Mouse (Mus musculus) hindbrain, postnatal 0 days (tissue): Measurements from ENCODE around the gene 1700001C19Rik. TPM values are rescaled to one million over a fixed set of nuclear protein-coding genes. Genes with fewer than 3 reads are reported as not detected.
A peak's percentile ranks its signal among the peaks of the same experiment; 100 is the strongest.

Experiments used
- ATAC-seq: fragments of 200-750 bp; cut with Nextera tagmentation; 2 replicates; pipeline ENCODE4 v1.8.0; 2017; ENCODE audit warnings: mild to moderate bottlenecking, moderate TSS enrichment, moderate library complexity
- DNase-seq: peaks from one replicate; pipeline ENCODE4 v3.0.0-alpha.2; 2015; ENCODE audit warnings: low spot score
- H3K27ac ChIP-seq: fragments of 300-500 bp; sonication (generic); 2 replicates; pipeline ENCODE4 v1.5.1; 2014; ENCODE audit warnings: mild to moderate bottlenecking
- H3K27me3 ChIP-seq: fragments of 300-500 bp; sonication (generic); 2 replicates; pipeline ENCODE4 v1.6.1; 2014; ENCODE audit warnings: low read length, mixed read lengths; ENCODE audit not compliant: insufficient read depth
- H3K36me3 ChIP-seq: fragments of 300-500 bp; sonication (generic); 2 replicates; pipeline ENCODE4 v1.6.1; 2014; ENCODE audit warnings: low read length, mixed read lengths; ENCODE audit not compliant: insufficient read depth
- H3K4me1 ChIP-seq: fragments of 300-500 bp; sonication (generic); 2 replicates; pipeline ENCODE4 v1.6.1; 2014; ENCODE audit warnings: antibody characterized with exemption, low read length, mixed read lengths; ENCODE audit not compliant: insufficient read depth
- H3K4me2 ChIP-seq: fragments of 300-500 bp; sonication (generic); 2 replicates; pipeline ENCODE4 v1.6.1; 2014; ENCODE audit warnings: low read depth, mild to moderate bottlenecking, low read length, moderate library complexity, mixed read lengths
- H3K4me3 ChIP-seq: fragments of 300-500 bp; sonication (generic); 2 replicates; pipeline ENCODE4 v1.5.1; 2014; ENCODE audit warnings: low read length
- H3K9ac ChIP-seq: fragments of 300-500 bp; sonication (generic); replicated peaks from 2 replicates; pipeline ENCODE4 v1.6.1; 2014; ENCODE audit warnings: mild to moderate bottlenecking, low read length, moderate library complexity, mixed read lengths
- H3K9me3 ChIP-seq: fragments of 300-500 bp; sonication (generic); 2 replicates; pipeline ENCODE4 v1.6.1; 2016; ENCODE audit warnings: low read length, mixed read lengths
- CTCF ChIP-seq: IDR thresholded peaks from 2 replicates; pipeline ENCODE4 v1.5.1; 2016; ENCODE audit warnings: antibody characterized with exemption, control low read depth, low read depth
- WGBS: fragments of 180-500 bp; shearing (Covaris S2); extraction: QIAGEN DNeasy Blood & Tissue Kit; methylation state at CpG from one replicate; pipeline ENCODE4 v1.1.7; 2014; 5-methylcytosine and 5-hydroxymethylcytosine counted together
- polyA plus RNA-seq: library from polyadenylated mRNA; unstranded; fragments of >200 nt; fragmentation: Nextera tagmentation; extraction: Ambion mirVana; gene quantifications from 2 replicates; pipeline ENCODE4 v1.2.1, GENCODE M21; 2015
- total RNA-seq: library from RNA; depleted of rRNA; stranded (reverse); fragments of >200 nt; gene quantifications from 2 replicates; pipeline ENCODE4 v1.2.3, GENCODE M21; 2014

1700001C19Rik gene
- total and polyA plus RNA-seq, 2 experiments from 2014 or later: 0.45 to 1.7 TPM

DNA sequence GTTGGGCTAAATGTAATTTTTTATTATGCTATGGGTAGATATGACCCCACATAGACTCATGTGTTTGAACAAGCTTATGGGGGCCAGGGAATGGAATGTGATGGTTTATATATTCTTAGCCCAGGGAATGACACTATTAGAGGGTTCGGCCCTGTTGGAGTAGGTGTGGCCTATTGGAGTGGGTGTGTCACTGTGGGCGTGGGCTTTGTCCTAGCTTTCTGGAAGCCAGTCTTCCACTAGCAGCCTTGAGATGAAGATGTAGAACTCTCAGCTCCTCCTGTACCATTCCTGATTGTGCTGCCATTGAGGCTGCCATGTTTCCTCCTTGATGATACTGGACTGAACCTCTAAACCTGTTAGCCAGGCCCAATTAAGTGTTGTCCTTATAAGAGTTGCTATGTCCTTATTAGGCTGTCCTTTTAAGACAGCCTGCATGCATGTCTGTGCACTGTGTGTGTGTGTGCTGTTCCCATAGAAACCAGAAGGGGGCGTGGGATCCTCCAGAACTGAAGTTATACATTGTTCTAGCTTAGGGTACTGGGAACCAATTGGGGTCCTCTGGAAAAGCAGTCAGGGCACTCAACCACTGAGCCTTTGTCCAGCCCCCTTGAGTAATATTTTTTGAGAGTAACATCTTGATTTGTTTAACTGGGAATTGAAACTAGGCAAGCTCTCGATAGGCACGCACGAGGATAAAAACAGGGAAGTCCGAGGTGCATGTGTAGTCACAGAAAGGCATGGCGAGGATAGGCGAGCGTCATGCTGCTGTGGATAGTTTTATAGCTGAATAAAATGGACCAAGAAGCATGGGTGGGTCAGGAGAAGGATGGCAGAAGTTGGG, 29.2 kb downstream of the 1700001C19Rik start:
- no peak; the same call in 1 of the 2 replicates for TF ChIP-seq CTCF
- H3K4me1 ChIP-seq: no peaks in the 10 kb centered on the region
- no peaks in the 10 kb centered on the region for H3K9me3 ChIP-seq
- H3K27ac ChIP-seq: no peak overlapping the region
- H3K27me3 ChIP-seq: peaks cover 12% of the 10 kb centered on the region
- ATAC-seq: no peak
- DNase-seq: no peak
- no peak overlapping the region for H3K4me2 ChIP-seq
- H3K4me3 ChIP-seq: no peak overlapping the region
- no peaks in the 10 kb centered on the region for H3K36me3 ChIP-seq
- H3K9ac ChIP-seq: no peak overlapping the region
- 65% methylated on average over 10 of the region's 10 CpGs for WGBS

GRCm38 (mm10) chr17:47400451-47400850, 36.7 kb downstream of the 1700001C19Rik start, which contains the start of gene Guca1a:
Gene Guca1a (minus strand): TSS chr17:47400584.
- no peaks in the 10 kb centered on the region for H3K27me3 ChIP-seq
- no peaks in the 10 kb centered on the region for H3K9me3 ChIP-seq
- H3K36me3 ChIP-seq: no peaks in the 10 kb centered on the region
- 0 out of 2 replicates have a peak, but pooled peaks cover under 1% of the 10 kb centered on the region for H3K4me1 ChIP-seq
- no peak within 1 kb of the TSS for H3K4me3 ChIP-seq
- no peak within 1 kb of the TSS for H3K27ac ChIP-seq
- DNase-seq: no peak
- no peak for TF ChIP-seq CTCF
- no peak within 1 kb of the TSS for H3K4me2 ChIP-seq
- ATAC-seq: no peak
- no peak within 1 kb of the TSS for H3K9ac ChIP-seq
- WGBS: 50% methylated on average over 10 of the region's 10 CpGs

DNA sequence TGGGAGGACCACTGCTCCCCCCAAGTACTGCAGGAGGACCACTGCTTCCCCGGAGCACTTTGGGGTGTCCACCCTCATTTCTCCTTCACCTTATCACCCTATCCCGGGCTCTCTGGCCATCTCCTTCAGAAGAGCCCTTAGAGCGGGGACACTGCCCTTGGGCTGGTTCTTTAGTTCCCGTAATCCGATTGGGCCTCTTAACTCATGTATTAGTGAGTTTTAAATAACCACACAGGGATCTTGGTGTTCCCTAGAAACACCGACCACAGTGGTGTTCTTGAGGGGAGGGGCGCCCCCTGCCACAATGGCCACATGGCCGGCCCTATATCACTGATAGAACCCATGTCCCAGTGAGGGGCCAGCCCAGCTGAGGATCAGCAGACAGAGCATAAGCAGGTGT, 38.1 kb downstream of the 1700001C19Rik start:
- ATAC-seq (no peak), DNase-seq (no peak)
- no peak overlapping the region for H3K9ac ChIP-seq
- 89% methylated on average over 8 of the region's 8 CpGs for WGBS
- no peaks in the 10 kb centered on the region for H3K27me3 ChIP-seq
- H3K4me1 ChIP-seq: peaks cover 9% of the 10 kb centered on the region; the same call in 1 of the 2 replicates
- no peak for TF ChIP-seq CTCF
- H3K9me3 ChIP-seq: no peaks in the 10 kb centered on the region
- no peak overlapping the region for H3K4me2 ChIP-seq
- H3K27ac ChIP-seq: no peak overlapping the region
- no peaks in the 10 kb centered on the region for H3K36me3 ChIP-seq
- H3K4me3 ChIP-seq: no peak overlapping the region

DNA sequence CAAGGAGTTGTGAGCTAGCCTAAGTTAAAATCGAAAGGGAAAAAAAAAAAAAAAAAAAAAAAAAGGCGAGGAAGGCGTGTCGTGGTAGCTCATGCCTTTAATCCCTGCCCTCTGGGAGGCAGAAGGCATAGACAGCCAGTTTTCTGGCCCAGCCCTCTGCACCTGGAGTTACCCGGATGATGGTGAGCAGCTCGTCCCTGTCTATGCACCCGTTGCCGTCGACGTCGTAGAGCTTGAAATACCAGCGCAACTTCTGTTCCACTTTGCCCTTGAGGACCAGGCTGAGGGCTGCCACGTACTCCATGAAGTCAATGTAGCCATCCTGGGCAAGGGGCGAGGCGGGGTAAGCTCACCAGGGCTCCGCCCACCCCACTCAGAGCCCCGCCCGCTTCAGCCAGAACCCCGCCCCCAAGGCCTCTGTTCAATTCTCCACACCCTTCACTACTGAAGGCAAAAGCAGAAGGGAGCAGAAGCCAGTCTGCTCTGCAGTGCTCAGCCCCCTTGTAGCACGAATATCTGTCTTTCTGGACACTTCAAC, 41.7 kb downstream of the 1700001C19Rik start:
- 2% methylated on average over 20 of the region's 20 CpGs for WGBS
- no peak overlapping the region; the same call in 1 of the 2 replicates for H3K9ac ChIP-seq
- peak; percentile 32 for DNase-seq

DNA sequence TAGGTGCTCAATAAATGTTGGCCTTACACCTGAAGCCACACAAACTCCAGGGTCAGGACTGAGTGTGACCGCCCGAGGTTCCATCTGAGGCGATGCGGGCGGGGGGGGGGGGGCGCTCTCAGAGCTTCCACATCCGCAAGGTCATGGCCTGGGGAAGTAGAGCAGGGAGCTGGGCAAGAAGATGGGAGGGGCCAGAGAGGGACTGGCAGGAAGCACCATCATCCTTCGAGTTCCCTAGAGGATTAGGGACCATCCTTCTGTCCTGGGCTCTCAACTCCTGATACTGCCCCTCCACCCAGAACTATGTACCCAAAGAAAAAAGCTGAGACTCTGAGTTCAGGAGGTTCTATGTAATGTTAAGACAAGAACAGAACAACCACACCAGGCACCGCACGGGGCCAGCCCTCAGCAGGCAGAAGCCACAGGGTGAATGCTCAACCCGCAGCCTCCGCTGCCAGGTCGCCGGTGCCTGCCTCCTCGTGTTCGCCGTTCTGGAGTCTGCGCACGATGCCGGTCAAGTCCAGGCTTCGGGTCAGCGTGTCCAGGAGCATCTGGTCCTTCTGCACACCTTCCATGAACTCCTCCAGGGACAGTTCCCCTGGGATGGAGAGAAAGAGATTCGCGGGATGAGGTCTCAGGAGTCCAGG, 42.8 kb downstream of the 1700001C19Rik start:
- Histone ChIP-seq H3K27ac (no peak overlapping the region), H3K4me3 (0 out of 2 replicates have a peak overlapping the region, but pooled peaks have one; percentile 17), H3K9ac (no peak overlapping the region; the same call in 1 of the 2 replicates), H3K36me3 (no peaks in the 10 kb centered on the region), H3K27me3 (no peaks in the 10 kb centered on the region), H3K4me2 (peak overlapping the region; percentile 47), H3K9me3 (no peaks in the 10 kb centered on the region), H3K4me1 (peaks cover 9% of the 10 kb centered on the region; the same call in 1 of the 2 replicates)
- ATAC-seq (no peak), DNase-seq (no peak)
- TF ChIP-seq CTCF: no peak
- 24% methylated on average over 24 of the region's 24 CpGs for WGBS

More for the DNA sequence above, 41.7 kb downstream of the 1700001C19Rik start:
- Histone ChIP-seq H3K4me1 (peaks cover 9% of the 10 kb centered on the region; the same call in 1 of the 2 replicates), H3K9me3 (no peaks in the 10 kb centered on the region), H3K4me2 (peak overlapping the region; percentile 47), H3K27ac (no peak overlapping the region), H3K4me3 (peak overlapping the region; percentile 24), H3K36me3 (no peaks in the 10 kb centered on the region), H3K27me3 (no peaks in the 10 kb centered on the region)
- TF ChIP-seq CTCF: no peak
- ATAC-seq: peak; percentile 76; the same call in 1 of the 2 replicates

DNA sequence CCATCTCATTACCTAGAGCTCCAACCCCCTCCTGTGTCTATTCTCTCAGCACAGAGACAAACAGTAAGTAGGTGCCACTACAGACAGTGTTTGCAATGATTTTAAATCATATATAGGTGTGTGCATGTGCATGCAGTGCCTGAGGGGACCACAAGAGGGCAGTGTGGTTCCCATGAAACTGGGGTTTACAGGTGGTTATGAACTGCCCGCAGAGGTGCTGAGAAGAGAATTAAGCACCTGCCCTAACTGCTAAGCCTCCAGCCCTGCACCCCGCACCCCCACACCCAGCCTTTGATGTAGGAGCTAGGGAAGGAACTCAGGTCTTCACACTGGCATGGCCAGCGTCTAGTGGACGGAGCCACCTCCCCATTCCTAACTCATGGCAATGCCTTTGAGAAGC, 50.5 kb downstream of the 1700001C19Rik start:
- no peak overlapping the region for H3K4me3 ChIP-seq
- no peaks in the 10 kb centered on the region for H3K9me3 ChIP-seq
- H3K4me2 ChIP-seq: no peak overlapping the region
- WGBS: 61% methylated on average over 4 of the region's 4 CpGs
- DNase-seq (peak; percentile 44), ATAC-seq (no peak)
- no peaks in the 10 kb centered on the region for H3K4me1 ChIP-seq
- H3K36me3 ChIP-seq: no peaks in the 10 kb centered on the region
- no peaks in the 10 kb centered on the region for H3K27me3 ChIP-seq
- TF ChIP-seq CTCF: peak; percentile 83
- no peak overlapping the region for H3K27ac ChIP-seq
- no peak overlapping the region for H3K9ac ChIP-seq
